In the genomic region with DNA sequence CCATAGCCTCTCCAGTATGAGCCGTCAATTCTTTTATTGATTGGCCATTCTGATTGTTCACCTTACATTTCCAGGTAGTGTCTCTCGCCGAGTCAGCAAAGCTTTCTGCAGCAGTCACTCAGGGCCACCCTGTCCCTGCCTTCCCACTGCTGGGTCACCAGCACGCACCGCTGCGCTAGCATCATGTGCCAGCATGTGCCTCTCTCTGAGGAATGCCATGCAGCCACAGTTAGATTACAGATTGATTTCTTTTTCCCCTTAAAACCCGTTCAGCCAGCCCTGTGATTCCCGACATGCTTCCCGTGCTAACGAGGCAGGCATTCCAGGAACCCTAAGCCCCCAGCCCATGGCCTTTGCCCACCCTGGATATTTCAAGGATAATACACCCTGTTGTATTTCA, we compare ENCODE assay signal across 31 mouse cellular contexts. TPM values are rescaled to one million over a fixed set of nuclear protein-coding genes. Genes with fewer than 3 reads are reported as not detected.
DNase-seq lines count a peak whose midpoint lies in the region; ATAC-seq lines count a peak whose summit lies in the region.
"Had no signal": no experiment of that assay in that cellular context is flagged by ENCODE, and none has a peak within 500 bp of the region (broad histone marks: within the 10 kb centered on the region; RNA-seq: fewer than 3 reads in every experiment).

No protein-coding gene starts in this region.

- no peak overlapping the region for H3K4me2 ChIP-seq in hindbrain, embryonic 12.5 days (replicated peaks)
- H3K4me2 ChIP-seq: embryonic facial prominence, embryonic 12.5 days; heart, embryonic 13.5 days; hindbrain, embryonic 13.5 days; limb, embryonic 15.5 days; liver, embryonic 15.5 days; midbrain, embryonic 11.5 days; neural tube, embryonic 15.5 days; stomach, embryonic 15.5 days had no signal

- peaks cover 43% of the 10 kb centered on the region for H3K36me3 ChIP-seq in hindbrain, embryonic 10.5 days
- H3K36me3 ChIP-seq in hindbrain, embryonic 12.5 days: peaks cover 6% of the 10 kb centered on the region; the same call in 1 of the 2 replicates

- no peak for ATAC-seq in hindbrain, embryonic 12.5 days (ENCODE audit: low FRiP score)
- ATAC-seq: forebrain, embryonic 14.5 days; lung, postnatal 0 days; Patski had no signal

- H3K9ac ChIP-seq in hindbrain, embryonic 12.5 days: no peak overlapping the region
- H3K9ac ChIP-seq: embryonic facial prominence, embryonic 12.5 days; heart, embryonic 13.5 days; hindbrain, embryonic 13.5 days; limb, embryonic 15.5 days; liver, embryonic 15.5 days; neural tube, embryonic 15.5 days; stomach, embryonic 15.5 days had no signal

- no peaks in the 10 kb centered on the region for H3K9me3 ChIP-seq in hindbrain, embryonic 10.5 days
- no peaks in the 10 kb centered on the region for H3K9me3 ChIP-seq in hindbrain, embryonic 12.5 days (replicated peaks)
- H3K9me3 ChIP-seq: embryonic facial prominence, embryonic 12.5 days; G1E; heart, embryonic 13.5 days; hindbrain, embryonic 13.5 days; limb, embryonic 15.5 days; liver, embryonic 15.5 days; neural tube, embryonic 15.5 days; stomach, embryonic 15.5 days had no signal

- peak overlapping the region; percentile 45; the same call in 1 of the 2 replicates for H3K27ac ChIP-seq in hindbrain, embryonic 10.5 days
- no peak overlapping the region for H3K27ac ChIP-seq in hindbrain, embryonic 12.5 days
- H3K27ac ChIP-seq: embryonic facial prominence, embryonic 12.5 days; heart, embryonic 13.5 days; hindbrain, embryonic 13.5 days; limb, embryonic 15.5 days; liver, embryonic 15.5 days; macrophage; neural tube, embryonic 15.5 days; stomach, embryonic 15.5 days had no signal

- DNase-seq in hindbrain, embryonic 10.5 days (ENCODE audit: low spot score): no peak
- peak; percentile 33 for DNase-seq in urinary bladder, adult 2 months (ENCODE audit: low spot score)
- no peak for DNase-seq in urinary bladder, postnatal 4 days (ENCODE audit: low spot score in 2 of 2)
- DNase-seq in kidney, postnatal 14 days: peak; percentile 61
- no peak for DNase-seq in frontal cortex, postnatal 10 days (ENCODE audit: low spot score in 2 of 2)
- no peak for DNase-seq in spleen, postnatal 4 days (ENCODE audit: low spot score in 2 of 2)
- DNase-seq: B cell, adult 2 months; cerebellum, adult 18-20 months; cerebellum, postnatal 14 days; gastrocnemius, postnatal 14 days; heart, adult 11 months; layer of hippocampus, adult 9-11 months; right cerebral cortex, adult 18-20 months; right cerebral cortex, postnatal 4 days; thymus, postnatal 36 days had no signal

- H3K27me3 ChIP-seq in hindbrain, embryonic 10.5 days (ENCODE audit: insufficient read depth, poor library complexity, severe bottlenecking): no peaks in the 10 kb centered on the region
- H3K27me3 ChIP-seq in hindbrain, embryonic 12.5 days: no peaks in the 10 kb centered on the region
- H3K27me3 ChIP-seq: CH12.LX; embryonic facial prominence, embryonic 12.5 days; heart, embryonic 13.5 days; hindbrain, embryonic 13.5 days; limb, embryonic 15.5 days; liver, embryonic 15.5 days; neural tube, embryonic 15.5 days; Patski; stomach, embryonic 15.5 days had no signal

- 92% methylated on average over 10 of the region's 10 CpGs for WGBS in hindbrain, embryonic 10.5 days
- 85% methylated on average over 10 of the region's 10 CpGs for WGBS in hindbrain, embryonic 12.5 days

- no peak overlapping the region for H3K4me3 ChIP-seq in hindbrain, embryonic 10.5 days
- H3K4me3 ChIP-seq in hindbrain, embryonic 12.5 days: no peak overlapping the region
- H3K4me3 ChIP-seq: embryonic facial prominence, embryonic 12.5 days; erythroblast, embryonic 14.5 days; heart, embryonic 13.5 days; hindbrain, embryonic 13.5 days; limb, embryonic 15.5 days; liver, embryonic 15.5 days; neural tube, embryonic 15.5 days; stomach, embryonic 15.5 days had no signal

- H3K4me1 ChIP-seq in hindbrain, embryonic 10.5 days (replicated peaks): peaks cover 20% of the 10 kb centered on the region
- H3K4me1 ChIP-seq in hindbrain, embryonic 12.5 days: peaks cover 10% of the 10 kb centered on the region

RNA-seq across cellular contexts. Expression of a gene that starts 52.8 kb away (rescaled TPM):
- 5.0 and 6.6 TPM in 2 replicates for polyA plus RNA-seq in hindbrain, embryonic 10.5 days (2016; fragmentation: Nextera tagmentation; extraction: Ambion mirVana)
- polyA plus RNA-seq in hindbrain, embryonic 12.5 days (2016; fragmentation: Nextera tagmentation; extraction: Ambion mirVana): 8.8 and 10.0 TPM in 2 replicates
- polyA plus RNA-seq in urinary bladder, adult 2 months (2012; rRNA removed): 12.6 and 16.6 TPM in 2 replicates

Comparison
In these comparisons a context has a peak if more than half of its experiments do, and no peak if none do; other contexts are left out.
1. DNase-seq: peak in urinary bladder, adult 2 months (single experiment) and kidney, postnatal 14 days (single experiment); none in hindbrain, embryonic 10.5 days (single experiment), urinary bladder, postnatal 4 days (0 of 2), frontal cortex, postnatal 10 days (0 of 2) and spleen, postnatal 4 days (0 of 2).